Mouse (Mus musculus) forebrain, embryonic 13.5 days (tissue): ENCODE data around the gene Lsm4. TPM values are rescaled to one million over a fixed set of nuclear protein-coding genes. Genes with fewer than 3 reads are reported as not detected.

Experiments used
- ATAC-seq: fragments of 200-750 bp; cut with Nextera tagmentation; 2 replicates; pipeline ENCODE4 v1.8.0; 2017
- H3K27ac ChIP-seq: fragments of 300-500 bp; sonication (generic); 2 replicates; pipeline ENCODE4 v1.5.1; 2015; ENCODE audit warnings: inconsistent platforms, mild to moderate bottlenecking, moderate library complexity
- H3K27me3 ChIP-seq: fragments of 300-500 bp; sonication (generic); 2 replicates; pipeline ENCODE4 v1.6.1; 2015; ENCODE audit warnings: mild to moderate bottlenecking, inconsistent platforms
- H3K36me3 ChIP-seq: fragments of 300-500 bp; sonication (generic); 2 replicates; pipeline ENCODE4 v1.6.1; 2015; ENCODE audit warnings: mild to moderate bottlenecking, inconsistent platforms; ENCODE audit not compliant: poor library complexity, severe bottlenecking
- H3K4me1 ChIP-seq: fragments of 300-500 bp; sonication (generic); 2 replicates; pipeline ENCODE4 v1.6.1; 2015; ENCODE audit warnings: inconsistent platforms
- H3K4me2 ChIP-seq: fragments of 300-500 bp; sonication (generic); 2 replicates; pipeline ENCODE4 v1.6.1; 2015; ENCODE audit warnings: inconsistent platforms, mild to moderate bottlenecking, moderate library complexity
- H3K4me3 ChIP-seq: fragments of 300-500 bp; sonication (generic); 2 replicates; pipeline ENCODE4 v1.5.1; 2015; ENCODE audit warnings: mild to moderate bottlenecking, inconsistent platforms
- H3K9ac ChIP-seq: fragments of 300-500 bp; sonication (generic); 2 replicates; pipeline ENCODE4 v1.6.1; 2015; ENCODE audit warnings: mild to moderate bottlenecking, inconsistent platforms
- H3K9me3 ChIP-seq: fragments of 300-500 bp; sonication (generic); replicated peaks from 2 replicates; pipeline ENCODE4 v1.6.1; 2016; ENCODE audit warnings: inconsistent platforms
- WGBS: fragments of 180-500 bp; shearing (Covaris S2); methylation state at CpG from one replicate; pipeline ENCODE4 v1.1.7; 2015; 5-methylcytosine and 5-hydroxymethylcytosine counted together
- polyA plus RNA-seq: library from polyadenylated mRNA; unstranded; fragments of >200 nt; fragmentation: Nextera tagmentation; extraction: Ambion mirVana; gene quantifications from 2 replicates; pipeline ENCODE4 v1.2.1, GENCODE M21; 2015

Lsm4 gene
- polyA plus RNA-seq, 1 experiment from 2014 or later = 238 TPM

DNA sequence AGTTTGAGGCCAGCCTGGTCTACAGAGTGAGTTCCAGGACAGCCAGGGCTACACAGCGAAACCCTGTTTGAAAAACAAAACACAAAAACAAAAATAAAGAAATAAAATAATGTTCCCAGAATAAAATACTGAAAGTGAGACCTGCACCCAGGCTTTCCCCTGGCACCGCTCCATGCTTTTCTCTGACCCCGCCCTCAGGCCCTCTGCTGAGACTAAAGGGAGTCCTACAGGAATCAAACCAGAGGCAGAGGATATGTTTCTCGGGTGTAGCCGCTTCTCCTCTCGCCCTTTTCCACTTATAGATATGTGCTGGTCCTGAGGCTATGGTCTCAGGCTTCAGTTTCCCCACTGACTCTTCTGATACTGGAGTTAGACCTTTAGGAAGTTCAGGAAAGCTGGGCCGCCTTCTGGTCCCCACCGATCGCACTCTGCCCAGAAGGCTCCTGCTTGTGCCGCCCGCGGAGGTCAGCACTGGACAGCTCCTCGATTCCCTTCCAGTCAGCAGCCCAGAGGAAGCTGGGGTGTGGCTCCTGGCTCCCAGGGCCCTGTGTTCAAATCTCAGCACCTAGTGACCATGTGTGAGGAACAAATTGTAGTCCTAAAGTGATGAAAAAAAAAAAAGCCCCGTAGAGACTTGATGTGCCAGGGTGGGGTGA lies 52.9 kb downstream of the Lsm4 start:
- H3K4me2 ChIP-seq = no peak overlapping the region
- H3K4me3 ChIP-seq = no peak overlapping the region
- H3K27me3 ChIP-seq = peaks cover 42% of the 10 kb centered on the region
- no peak overlapping the region for H3K27ac ChIP-seq
- no peaks in the 10 kb centered on the region for H3K36me3 ChIP-seq
- no peak overlapping the region for H3K9ac ChIP-seq
- H3K4me1 ChIP-seq = peaks cover 4% of the 10 kb centered on the region
- H3K9me3 ChIP-seq = no peaks in the 10 kb centered on the region
- no peak for ATAC-seq
- WGBS = 30% methylated on average over 14 of the region's 14 CpGs

DNA sequence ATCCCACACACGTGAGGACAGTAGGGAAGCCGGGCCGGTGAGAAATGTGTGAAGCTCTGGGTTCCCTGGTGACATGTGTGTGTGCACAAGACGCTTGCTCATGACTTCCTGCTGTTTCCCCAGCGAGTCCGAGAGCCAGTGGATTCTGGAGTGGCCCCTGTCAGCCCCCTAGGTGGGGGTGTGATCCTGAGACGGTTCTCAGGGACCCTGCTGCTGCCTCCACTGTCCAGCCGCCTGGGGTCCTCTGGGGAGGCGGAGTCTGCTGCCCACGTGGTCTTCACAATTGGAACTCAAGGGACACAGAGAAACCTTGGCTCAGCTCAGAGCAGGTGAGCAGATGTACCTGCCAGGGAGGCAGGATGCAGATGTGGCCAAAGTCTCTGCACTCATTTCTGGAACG lies 53.7 kb downstream of the Lsm4 start:
- no peaks in the 10 kb centered on the region for H3K36me3 ChIP-seq
- no peak overlapping the region for H3K9ac ChIP-seq
- H3K4me2 ChIP-seq = no peak overlapping the region
- H3K27ac ChIP-seq = no peak overlapping the region
- H3K27me3 ChIP-seq = peaks cover 50% of the 10 kb centered on the region
- no peak for ATAC-seq
- WGBS = 45% methylated on average over 11 of the region's 11 CpGs
- peaks cover 4% of the 10 kb centered on the region for H3K4me1 ChIP-seq
- no peak overlapping the region for H3K4me3 ChIP-seq
- H3K9me3 ChIP-seq = no peaks in the 10 kb centered on the region

Other genes with a start within 250 kb of the Lsm4 start
- 23.4 and 28.2 TPM in 2 replicates for gene Crtc1, start 233.7 kb upstream of the Lsm4 start, polyA plus RNA-seq
- gene Klhl26, start 196.3 kb upstream of the Lsm4 start, polyA plus RNA-seq = 15.3 and 16.4 TPM in 2 replicates
- 32.5 and 38.0 TPM in 2 replicates for gene Tmem59l, start 185.9 kb upstream of the Lsm4 start, polyA plus RNA-seq
- gene Crlf1, start 180.1 kb upstream of the Lsm4 start, polyA plus RNA-seq = 0.86 and 0.92 TPM in 2 replicates
- gene Rex1bd, start 166.5 kb upstream of the Lsm4 start, polyA plus RNA-seq = 150 and 154 TPM in 2 replicates
- gene Uba52, start 162.4 kb upstream of the Lsm4 start, polyA plus RNA-seq = 812 and 920 TPM in 2 replicates
- 357 and 385 TPM in 2 replicates for gene Fkbp8, start 145.5 kb upstream of the Lsm4 start, polyA plus RNA-seq
- 52.5 and 53.6 TPM in 2 replicates for gene Kxd1, start 145.3 kb upstream of the Lsm4 start, polyA plus RNA-seq
- gene Ell, start 133.8 kb upstream of the Lsm4 start, polyA plus RNA-seq = 16.5 and 16.6 TPM in 2 replicates
- gene Isyna1, start 78.9 kb upstream of the Lsm4 start, polyA plus RNA-seq = 87.1 and 105 TPM in 2 replicates
- gene Ssbp4, start 64.4 kb upstream of the Lsm4 start, polyA plus RNA-seq = 81.9 and 101 TPM in 2 replicates
- gene Lrrc25, start 57.1 kb upstream of the Lsm4 start, polyA plus RNA-seq = 0.65 and 0.68 TPM in 2 replicates
- 0.15 TPM in 1 of 2 replicates, not detected in the other for gene Gdf15, start 40.8 kb upstream of the Lsm4 start, polyA plus RNA-seq
- 64.6 and 80.8 TPM in 2 replicates for gene Pgpep1, start 12.9 kb upstream of the Lsm4 start, polyA plus RNA-seq
- gene Jund, start 25.7 kb downstream of the Lsm4 start, polyA plus RNA-seq = 58.6 and 68.8 TPM in 2 replicates
- 0.05 and 0.11 TPM in 2 replicates for gene Iqcn, start 30.2 kb downstream of the Lsm4 start, polyA plus RNA-seq
- not detected in 2 replicates for gene Gm3336, start 45.3 kb downstream of the Lsm4 start, polyA plus RNA-seq
- 0.10 TPM in 1 of 2 replicates, not detected in the other for gene Pde4c, start 50.5 kb downstream of the Lsm4 start, polyA plus RNA-seq
- gene Rab3a, start 81.4 kb downstream of the Lsm4 start, polyA plus RNA-seq = 180 and 188 TPM in 2 replicates
- gene Mpv17l2, start 87.7 kb downstream of the Lsm4 start, polyA plus RNA-seq = 44.8 and 48.0 TPM in 2 replicates
- 84.3 and 84.6 TPM in 2 replicates for gene Pik3r2, start 103.5 kb downstream of the Lsm4 start, polyA plus RNA-seq
- gene Mast3, start 131.8 kb downstream of the Lsm4 start, polyA plus RNA-seq = 15.8 and 16.0 TPM in 2 replicates
- 0.09 TPM in 1 of 2 replicates, not detected in the other for gene Il12rb1, start 135.2 kb downstream of the Lsm4 start, polyA plus RNA-seq
- gene Arrdc2, start 166.5 kb downstream of the Lsm4 start, polyA plus RNA-seq = 5.6 and 5.7 TPM in 2 replicates
- gene Kcnn1, start 190.0 kb downstream of the Lsm4 start, polyA plus RNA-seq = 11.2 and 13.5 TPM in 2 replicates
- 169 and 179 TPM in 2 replicates for gene Ccdc124, start 200.7 kb downstream of the Lsm4 start, polyA plus RNA-seq
- gene Slc5a5, start 219.5 kb downstream of the Lsm4 start, polyA plus RNA-seq = 0.50 and 0.67 TPM in 2 replicates
- gene Rpl18a, start 224.2 kb downstream of the Lsm4 start, polyA plus RNA-seq = 3,255 and 3,517 TPM in 2 replicates
- gene Map1s, start 232.7 kb downstream of the Lsm4 start, polyA plus RNA-seq = 57.0 and 58.2 TPM in 2 replicates